Mouse (Mus musculus): ENCODE results near the gene Snrnp40. TPM values are rescaled to one million over a fixed set of nuclear protein-coding genes. Genes with fewer than 3 reads are reported as not detected.

Snrnp40 gene
- polyA plus RNA-seq, 1 experiment, result 44.9 TPM

GRCm38 (mm10) chr4:130377500-130377899 is 17.6 kb downstream of the Snrnp40 start:
- DNase-seq (ENCODE audit: low read depth, low spot score), result no peak
- 56% methylated on average over 4 of the region's 4 CpGs for WGBS

- WGBS, result 99% methylated on average over 2 of the region's 2 CpGs
Measured at GRCm38 (mm10) chr4:130379181-130379580, 19.2 kb downstream of the Snrnp40 start.

GRCm38 (mm10) chr4:130380418-130380817 is 20.5 kb downstream of the Snrnp40 start:
- DNase-seq (ENCODE audit: low read depth, low spot score), result no peak
- WGBS, result 83% methylated on average over 2 of the region's 2 CpGs

More at GRCm38 (mm10) chr4:130379181-130379580, 19.2 kb downstream of the Snrnp40 start:
- no peak for DNase-seq (ENCODE audit: low read depth, low spot score)

- DNase-seq (ENCODE audit: low read depth, low spot score), result no peak
- WGBS, result 75% methylated on average over 3 of the region's 3 CpGs
Measured at GRCm38 (mm10) chr4:130387256-130387655, 27.3 kb downstream of the Snrnp40 start.

- DNase-seq (ENCODE audit: low read depth, low spot score), result no peak
- 59% methylated on average over 6 of the region's 6 CpGs for WGBS
Measured at GRCm38 (mm10) chr4:130389496-130389895, 29.6 kb downstream of the Snrnp40 start.

GRCm38 (mm10) chr4:130389927-130390326 is 30.0 kb downstream of the Snrnp40 start:
- 39% methylated on average over 7 of the region's 7 CpGs for WGBS
- DNase-seq (ENCODE audit: low read depth, low spot score), result no peak

GRCm38 (mm10) chr4:130391265-130391664 is 31.3 kb downstream of the Snrnp40 start:
- DNase-seq (ENCODE audit: low read depth, low spot score), result no peak
- 77% methylated on average over 3 of the region's 3 CpGs for whole genome bisulfite sequencing

Other genes with a start within 250 kb of the Snrnp40 start
- 1.8 and 3.2 TPM in 2 replicates for gene Hcrtr1, start 220.8 kb upstream of the Snrnp40 start, polyA plus RNA-seq (2012; rRNA removed)
- 84.0 and 85.1 TPM in 2 replicates for gene Tinagl1, start 185.0 kb upstream of the Snrnp40 start, polyA plus RNA-seq (2012; rRNA removed)
- gene Gm853, start 137.7 kb upstream of the Snrnp40 start, polyA plus RNA-seq (2012; rRNA removed), result not detected in 2 replicates
- 289 and 323 TPM in 2 replicates for gene Serinc2, start 80.9 kb upstream of the Snrnp40 start, polyA plus RNA-seq (2012; rRNA removed)
- 2.2 and 2.6 TPM in 2 replicates for gene Fabp3, start 51.5 kb upstream of the Snrnp40 start, polyA plus RNA-seq (2012; rRNA removed)
- 0.35 TPM in 1 of 2 replicates, not detected in the other for gene Gm10570, start 51.5 kb upstream of the Snrnp40 start, polyA plus RNA-seq (2012; rRNA removed)
- 20.3 and 24.5 TPM in 2 replicates for gene Zcchc17, start 189 bp upstream of the Snrnp40 start, polyA plus RNA-seq (2012; rRNA removed)
- gene Nkain1, start 214.0 kb downstream of the Snrnp40 start, polyA plus RNA-seq (2012; rRNA removed), result 6.8 and 13.6 TPM in 2 replicates